Mouse (Mus musculus) heart, postnatal 36 days (tissue): ENCODE results near the gene Best3. TPM values are rescaled to one million over a fixed set of nuclear protein-coding genes. Genes with fewer than 3 reads are reported as not detected.
"Not testable (repeated sequence)": the region's sequence is repeated elsewhere in the genome, so short reads cannot be mapped to it uniquely, and the experiment has no call there.

Experiments used
- DNase-seq, 2 experiments: peaks; one replicate each; pipeline ENCODE4 v3.0.0; 2021 to 2022
- intact Hi-C: fragments of 180-260 bp; cut with DNase I; formaldehyde crosslinking; loops from one replicate; pipeline ENCODE4 v1.15.1; 2025
- total RNA-seq, 2 experiments: library from RNA; stranded (reverse); gene quantifications; 2 replicates each; pipeline ENCODE4 v1.2.3; 2021

The Best3 gene
- total RNA-seq, 2 experiments from 2014 or later, result 4.3 to 4.7 TPM

DNA sequence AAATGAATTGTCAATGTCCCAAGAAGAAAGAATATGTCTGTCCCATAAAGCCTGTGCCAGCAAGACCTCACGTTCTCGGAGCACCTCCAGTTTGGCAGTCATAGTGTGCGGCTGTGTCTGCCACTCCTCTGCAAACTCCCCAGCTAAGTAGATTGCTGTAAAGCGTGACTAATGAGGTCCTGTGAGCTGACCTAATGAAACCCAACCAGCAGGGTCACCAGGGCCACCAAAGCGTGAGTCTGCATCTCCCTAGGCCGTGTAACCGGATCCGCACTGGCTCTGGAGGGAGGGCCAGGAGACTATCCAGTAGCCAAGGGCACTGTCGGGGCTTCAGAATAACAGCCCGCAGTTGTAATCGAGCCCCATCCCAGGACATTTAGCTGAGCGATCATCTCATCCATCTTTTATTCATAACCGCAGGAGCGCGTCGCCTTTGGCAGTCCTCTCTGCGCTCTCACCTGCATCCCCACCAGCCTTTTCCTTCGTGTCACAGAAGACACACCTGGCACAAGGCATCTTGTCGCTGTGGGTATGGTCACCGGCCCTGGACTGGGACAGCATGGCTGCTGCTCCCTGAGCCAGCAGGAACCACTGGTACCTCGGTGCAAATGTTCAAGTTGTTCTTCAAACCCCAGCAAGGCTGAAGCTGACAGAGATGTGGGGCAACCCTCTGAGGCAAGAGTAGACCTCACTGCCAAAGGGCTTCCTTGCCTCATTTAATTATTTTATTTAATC, 35.1 kb downstream of the Best3 start:
- no peak for DNase-seq
- intact Hi-C loops, result no loop called here

DNA sequence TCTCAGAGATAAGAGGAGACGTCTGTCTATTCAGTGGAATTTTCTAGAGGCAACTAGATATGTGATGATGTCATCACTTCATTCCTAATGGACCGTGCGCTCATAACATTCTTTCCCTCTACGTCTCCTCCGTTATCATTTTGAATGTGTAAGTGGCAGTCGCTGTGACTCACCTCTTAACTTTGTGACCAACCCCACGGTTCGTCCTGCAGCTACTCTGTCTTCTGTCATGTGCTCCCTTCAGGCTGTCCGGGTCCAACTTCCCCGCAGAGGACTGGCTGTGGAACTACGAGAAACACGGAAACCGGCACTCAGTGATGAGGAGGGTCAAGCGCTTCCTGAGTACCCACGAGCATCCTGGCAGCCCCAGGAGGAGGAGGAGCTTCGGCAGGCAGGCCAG, 37.6 kb downstream of the Best3 start:
- intact Hi-C loops, result no loop called here
- DNase-seq, result peak in 1 of 2 experiments; percentile 9

DNA sequence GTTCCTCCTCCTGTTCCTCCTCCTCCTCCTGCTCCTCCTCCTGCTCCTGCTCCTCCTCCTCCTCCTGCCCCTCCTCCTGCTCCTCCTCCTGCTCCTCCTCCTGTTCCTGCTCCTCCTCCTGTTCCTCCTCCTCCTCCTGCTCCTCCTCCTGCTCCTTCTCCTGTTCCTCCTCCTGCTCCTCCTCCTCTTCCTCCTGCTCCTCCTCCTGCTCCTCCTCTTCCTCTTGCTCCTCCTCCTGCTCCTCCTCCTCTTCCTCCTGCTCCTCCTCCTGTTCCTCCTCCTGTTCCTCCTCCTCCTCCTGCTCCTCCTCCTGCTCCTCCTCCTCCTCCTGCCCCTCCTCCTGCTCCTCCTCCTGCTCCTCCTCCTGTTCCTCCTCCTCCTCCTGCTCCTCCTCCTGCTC, 39.7 kb downstream of the Best3 start:
- DNase-seq, intact Hi-C loops: not testable (repeated sequence)

DNA sequence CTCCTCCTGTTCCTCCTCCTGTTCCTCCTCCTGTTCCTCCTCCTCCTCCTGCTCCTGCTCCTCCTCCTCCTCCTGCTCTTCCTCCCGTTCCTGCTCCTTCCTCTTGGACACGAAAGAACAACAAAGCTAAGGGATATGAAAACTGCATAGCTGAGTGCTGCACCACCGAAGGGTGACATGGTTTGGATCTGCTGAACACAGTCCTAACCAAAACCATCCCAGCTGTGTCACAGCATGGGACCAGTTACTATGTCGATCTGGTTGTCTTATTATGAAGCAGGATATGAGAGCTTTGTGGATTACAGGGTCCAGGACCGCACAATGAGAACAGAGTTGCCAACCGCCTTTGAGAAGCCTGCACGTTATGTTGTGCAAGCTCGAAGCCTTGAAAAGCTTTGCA, 40.1 kb downstream of the Best3 start:
- no peak for DNase-seq
- intact Hi-C loops, result no loop called here

DNA sequence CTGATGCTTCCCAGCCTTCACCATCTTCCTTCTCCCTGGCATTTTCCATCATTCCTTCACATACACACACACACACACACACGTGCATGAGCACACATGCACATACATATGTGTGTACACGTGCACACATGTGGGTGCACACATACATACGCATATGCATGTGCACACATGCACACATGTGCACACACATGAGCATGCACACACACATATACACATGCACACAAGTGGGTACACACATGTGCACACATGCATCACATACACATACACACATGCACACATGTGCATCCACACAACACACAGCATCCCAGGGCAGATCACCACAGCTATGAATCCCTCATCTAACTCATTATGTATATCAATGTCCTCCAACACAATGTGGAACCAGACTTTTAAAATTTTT, 45.0 kb downstream of the Best3 start:
- intact Hi-C loops, result loop anchor here (5.0 kb wide), 1 partner anchor 89 kb away; no protein-coding TSS in a partner anchor
- DNase-seq, result no peak

DNA sequence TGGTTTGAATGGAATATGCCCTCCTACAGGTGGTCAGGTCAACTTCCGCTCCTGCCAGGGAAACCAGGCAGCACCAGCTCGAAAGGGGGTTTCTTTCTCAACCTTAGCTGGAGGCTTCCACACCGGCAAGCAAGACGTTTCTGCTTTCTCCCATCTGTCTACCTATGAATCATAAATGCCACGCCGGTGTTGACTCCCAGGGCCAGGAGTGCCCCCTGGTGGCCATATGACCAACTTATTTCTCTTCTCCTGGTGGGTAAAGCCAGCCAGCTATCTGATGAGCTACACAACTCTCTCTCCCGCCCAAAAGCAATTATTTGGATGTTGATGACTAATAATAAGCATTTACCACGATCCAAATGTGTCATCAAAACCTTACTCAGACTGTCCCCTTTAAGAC, 47.7 kb downstream of the Best3 start:
- intact Hi-C loops, result loop anchor here (2.0 to 5.0 kb wide), 2 partner anchors 53 to 91 kb away; no protein-coding TSS in a partner anchor
- peak; percentile 76 to 83 for DNase-seq

DNA sequence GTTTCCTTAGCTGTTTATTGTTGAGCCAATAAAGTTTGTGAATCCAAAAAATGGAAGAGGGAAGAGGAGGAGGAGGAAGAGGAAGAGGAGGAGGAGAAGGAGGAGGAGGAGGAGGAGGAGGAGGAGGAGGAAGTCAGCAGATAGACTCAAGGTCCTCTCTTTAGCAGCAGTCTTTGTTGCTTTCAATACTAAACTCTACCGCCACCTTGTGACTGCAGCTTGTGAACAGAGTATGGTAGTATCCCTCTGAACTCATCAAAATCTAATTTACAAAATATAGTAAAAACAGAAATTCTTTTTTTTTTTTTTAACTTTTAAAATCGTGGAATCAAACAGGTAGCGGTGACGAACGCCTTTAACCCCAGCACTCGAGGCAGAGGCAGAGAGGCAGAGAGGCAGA, 54.2 kb downstream of the Best3 start:
- intact Hi-C loops, result no loop called here
- no peak for DNase-seq

DNA sequence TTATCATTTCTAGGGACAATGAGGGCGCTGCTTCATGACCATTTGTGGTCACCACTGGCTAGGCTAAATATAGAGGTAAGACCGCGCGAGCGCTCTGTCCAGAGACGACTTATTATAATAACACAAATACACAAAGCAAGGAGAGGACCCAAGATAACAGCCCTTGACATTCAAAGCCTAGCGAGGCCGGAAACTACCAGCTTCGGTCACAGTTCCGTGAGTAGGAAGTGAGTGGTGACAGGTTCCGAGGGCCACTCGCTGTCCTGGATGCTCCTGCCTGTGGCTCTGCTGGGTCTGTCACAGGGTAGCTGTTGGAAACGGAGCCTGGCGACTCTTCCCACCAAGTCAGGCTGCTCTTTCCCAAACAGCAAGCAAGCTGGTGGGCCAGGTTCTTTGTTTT, 56.2 kb downstream of the Best3 start:
- intact Hi-C loops, result no loop called here
- DNase-seq, result peak in 1 of 2 experiments; percentile 31

DNA sequence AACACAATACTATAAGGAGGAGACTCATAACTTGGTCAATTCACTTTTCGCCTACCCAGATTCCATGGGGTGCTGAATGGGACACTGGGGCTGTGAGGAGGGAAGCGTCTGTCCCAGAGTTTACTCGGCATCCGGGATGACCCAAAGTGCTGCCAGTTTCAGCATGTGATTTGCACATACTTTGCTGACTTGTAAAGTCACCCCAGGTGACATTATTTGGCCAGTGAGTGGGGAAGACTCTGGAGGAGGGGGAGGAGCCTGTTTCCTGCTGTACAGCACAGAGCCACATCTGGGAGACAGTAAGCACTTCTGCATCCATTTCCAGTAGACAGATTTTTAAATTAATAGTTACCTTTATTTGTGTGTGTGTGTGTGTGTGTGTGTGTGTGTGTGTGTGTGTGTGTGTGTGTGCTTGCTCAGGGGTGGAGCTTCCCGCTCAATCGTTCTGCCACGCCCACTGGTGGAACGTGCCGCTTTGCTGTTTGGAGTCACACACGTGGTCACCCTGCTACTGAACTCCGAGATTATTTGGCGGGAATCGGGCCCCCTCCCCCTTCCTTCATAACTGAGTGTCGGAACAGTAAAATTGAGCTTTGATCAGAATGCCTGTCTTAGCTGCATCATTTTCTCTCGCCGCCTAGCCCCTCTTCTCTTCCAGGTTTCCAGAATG, 57.5 kb downstream of the Best3 start:
- peak in 1 of 2 experiments; percentile 49 for DNase-seq

DNA sequence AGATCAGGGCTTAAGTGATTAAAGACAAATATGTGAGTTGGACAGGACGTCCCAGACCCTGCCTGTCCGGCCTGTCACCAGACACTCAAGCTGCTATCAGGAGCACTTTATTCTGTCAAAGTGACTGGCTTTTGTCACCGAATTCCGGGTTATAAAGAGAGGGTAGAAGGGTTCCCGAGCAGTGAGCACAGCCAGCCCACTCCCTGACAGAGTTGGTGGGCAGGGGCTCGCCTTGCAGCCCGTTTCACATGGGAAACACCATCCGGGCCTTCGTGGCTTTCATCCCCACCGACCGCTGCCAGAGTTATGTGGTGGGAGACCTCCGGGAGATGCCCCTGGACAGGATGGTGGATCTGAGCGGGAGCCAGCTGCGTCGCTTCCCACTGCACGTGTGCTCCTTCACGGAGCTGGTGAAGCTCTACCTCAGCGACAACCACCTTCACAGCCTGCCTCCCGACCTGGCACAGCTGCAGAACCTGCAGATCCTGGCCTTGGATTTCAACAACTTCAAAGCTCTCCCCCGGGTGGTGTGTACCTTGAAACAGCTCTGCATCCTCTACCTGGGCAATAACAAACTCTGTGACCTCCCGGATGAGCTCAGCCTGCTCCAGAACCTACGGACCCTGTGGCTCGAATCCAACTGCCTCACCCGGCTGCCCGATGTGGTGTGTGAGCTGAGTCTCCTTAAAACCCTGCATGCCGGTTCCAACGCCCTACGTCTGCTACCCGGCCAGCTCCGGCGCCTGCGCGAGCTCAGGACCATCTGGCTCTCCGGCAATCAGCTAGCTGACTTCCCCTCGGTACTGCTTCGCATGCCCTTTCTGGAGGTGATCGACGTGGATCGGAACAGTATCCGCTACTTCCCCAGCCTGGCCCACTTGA, 59.3 kb downstream of the Best3 start, which contains the start of gene Lrrc10:
Gene Lrrc10, plus strand, starts transcription at position 167 of the 882 bp plus-strand sequence.
- DNase-seq, result peak in 1 of 2 experiments; percentile 47
- intact Hi-C loops, result no loop called here

More for the DNA sequence above, 57.5 kb downstream of the Best3 start:
- intact Hi-C loops, result not testable (repeated sequence)

DNA sequence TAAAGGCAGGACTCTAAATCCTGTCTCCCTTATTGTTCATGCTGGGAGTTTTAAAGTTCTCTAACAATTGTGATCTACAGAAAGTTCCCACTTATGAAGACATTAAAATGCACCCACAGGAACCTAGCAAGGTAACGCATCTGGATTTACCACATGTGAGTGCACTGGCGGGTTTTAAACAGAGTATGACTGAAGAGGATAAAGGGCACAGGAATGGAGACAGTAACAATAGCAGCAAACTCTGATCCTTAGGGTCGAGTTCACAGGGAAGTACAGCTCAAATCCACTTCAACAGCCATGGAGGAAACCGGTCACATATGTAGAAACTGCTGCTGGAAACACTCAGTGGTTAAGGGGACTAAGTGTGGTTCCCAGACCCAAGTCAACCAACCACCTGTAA, 63.1 kb downstream of the Best3 start:
- DNase-seq, result no peak
- intact Hi-C loops, result no loop called here

DNA sequence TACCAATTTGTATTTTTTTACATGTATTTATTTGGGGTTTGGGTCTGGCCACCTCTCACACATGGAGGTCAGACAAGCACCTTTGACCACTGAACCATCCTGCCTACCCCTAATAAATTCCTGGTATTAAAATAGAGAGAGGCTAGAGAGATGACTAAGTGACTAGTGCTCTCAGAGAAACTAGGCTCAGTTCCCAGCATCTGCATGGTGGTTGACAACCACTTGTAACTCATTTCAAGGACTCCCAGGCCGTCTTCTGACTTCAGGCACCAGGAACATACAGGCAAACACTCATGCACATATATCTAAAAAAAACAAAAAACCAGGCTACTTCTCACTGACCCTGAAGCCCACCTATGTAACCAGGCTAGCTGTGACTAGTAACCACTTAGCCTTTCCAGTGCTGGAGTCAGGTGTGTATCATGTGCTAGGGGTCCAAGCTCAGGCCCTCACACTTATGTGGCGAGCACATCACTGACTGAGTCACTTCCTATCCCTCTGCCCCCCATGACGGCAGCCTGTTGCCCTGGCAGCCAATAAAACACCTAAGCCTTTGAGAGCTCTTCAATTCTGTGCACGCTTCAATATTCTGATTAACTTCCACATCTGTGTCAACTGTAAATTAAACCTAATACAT, 64.0 kb downstream of the Best3 start:
- DNase-seq, result no peak
- intact Hi-C loops, result no loop called here

DNA sequence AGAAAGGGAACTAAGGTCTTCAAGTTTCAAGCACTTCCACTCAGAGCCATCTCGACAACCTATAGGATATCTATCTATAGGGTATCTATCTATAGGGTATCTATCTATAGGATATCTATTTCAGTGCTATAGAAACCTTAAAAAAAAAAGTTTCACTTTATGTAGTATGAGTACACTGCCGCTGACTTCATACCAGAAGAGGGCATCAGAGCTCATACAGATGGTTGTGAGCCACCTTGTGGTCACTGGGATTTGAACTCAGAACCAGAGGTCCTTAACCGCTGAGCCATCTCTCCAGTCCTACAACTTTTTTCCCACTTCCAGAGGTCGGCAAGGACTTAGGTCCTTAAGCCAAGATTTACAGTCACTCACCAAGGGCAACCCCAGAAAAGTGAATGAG, 69.6 kb downstream of the Best3 start:
- intact Hi-C loops, result loop anchor here (2.0 kb wide), 1 partner anchor 155 kb away; no protein-coding TSS in a partner anchor

DNA sequence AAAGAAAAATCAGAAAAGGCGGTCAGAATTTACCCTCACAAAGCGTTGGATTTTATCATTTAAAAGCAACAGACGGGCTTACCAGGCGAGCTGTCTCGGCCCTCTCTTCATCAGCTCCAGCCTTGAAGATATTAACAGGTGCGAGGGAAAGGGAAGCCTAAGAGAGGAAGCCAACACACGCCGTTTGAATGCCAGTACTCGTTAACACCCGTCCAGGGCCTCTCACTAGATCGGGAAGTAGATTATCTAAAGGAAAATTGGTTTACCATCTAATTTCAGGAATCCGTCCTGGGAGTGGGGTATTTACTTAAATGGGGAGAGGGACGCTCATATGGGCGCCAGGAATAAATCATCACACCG, 76.8 kb downstream of the Best3 start:
- DNase-seq, result no peak
- intact Hi-C loops, result loop anchor here (2.0 to 10.0 kb wide), 2 partner anchors 86 to 312 kb away; partner anchors contain the start of gene Frs2

More for the DNA sequence above, 69.6 kb downstream of the Best3 start:
- no peak for DNase-seq

DNA sequence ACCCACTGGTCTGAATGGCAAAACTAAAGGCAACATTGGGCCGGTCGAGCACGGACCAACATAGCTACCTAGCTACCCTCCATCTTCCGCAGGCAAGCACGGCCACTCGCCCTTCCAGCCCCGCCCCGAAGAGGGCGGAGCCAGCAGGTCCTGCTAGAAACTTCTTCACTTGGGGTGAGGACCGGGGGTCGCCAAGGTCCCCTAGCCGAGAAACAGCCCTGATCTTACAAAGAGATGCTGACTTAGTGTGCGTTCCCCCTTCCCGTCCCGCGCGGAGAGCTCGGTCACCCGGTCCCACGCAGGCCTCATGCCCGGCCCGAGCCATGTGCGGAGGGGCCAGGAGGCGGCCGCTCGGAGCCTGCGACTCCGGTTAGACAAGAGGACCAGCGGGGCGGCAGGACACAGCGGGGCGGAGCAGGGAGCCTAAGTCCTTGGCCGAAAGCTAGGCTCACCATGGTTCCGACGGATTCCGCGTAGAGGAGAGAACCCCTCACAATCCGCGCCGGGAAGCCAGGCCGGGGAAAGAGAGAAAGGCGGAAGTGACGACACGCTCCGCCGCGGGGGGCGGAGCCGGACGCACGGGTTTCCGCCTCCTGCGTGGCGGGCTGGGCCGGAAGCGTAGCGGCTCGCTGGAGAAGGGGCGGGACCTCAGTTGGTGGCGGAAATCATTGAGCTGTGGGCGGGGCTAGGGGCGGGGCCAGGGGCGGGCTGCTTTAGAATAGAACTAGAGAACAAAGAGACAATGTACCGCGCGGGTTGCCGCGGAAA, 77.3 kb downstream of the Best3 start, which contains the start of gene Cct2:
Gene Cct2, minus strand, starts transcription at position 561 of the 768 bp plus-strand sequence.
- peak; percentile 89 for DNase-seq
- intact Hi-C loops, result loop anchor here (2.0 to 10.0 kb wide), 2 partner anchors 85 to 311 kb away; partner anchors contain the start of gene Frs2

DNA sequence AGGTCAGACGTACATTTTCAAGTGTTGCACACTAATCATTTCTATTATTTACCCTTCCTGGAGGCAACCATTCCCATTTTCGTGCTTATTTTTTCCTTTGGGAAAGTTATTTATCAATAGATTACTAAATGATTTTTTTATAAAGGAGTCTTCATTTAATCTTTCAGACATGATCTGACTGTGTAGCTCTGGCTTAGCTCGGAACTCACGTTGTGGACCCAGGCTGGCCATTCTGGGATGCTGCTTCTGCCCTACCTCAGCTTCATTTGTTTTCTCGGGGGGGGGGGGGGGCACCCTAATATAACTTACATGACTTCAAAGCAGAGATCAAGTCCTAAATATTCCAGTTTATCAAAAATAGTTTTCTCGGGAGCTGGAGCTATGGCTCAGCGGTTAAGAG, 78.0 kb downstream of the Best3 start:
- intact Hi-C loops, result loop anchor here (10.0 kb wide), 1 partner anchor 311 kb away; no protein-coding TSS in a partner anchor
- DNase-seq, result no peak

DNA sequence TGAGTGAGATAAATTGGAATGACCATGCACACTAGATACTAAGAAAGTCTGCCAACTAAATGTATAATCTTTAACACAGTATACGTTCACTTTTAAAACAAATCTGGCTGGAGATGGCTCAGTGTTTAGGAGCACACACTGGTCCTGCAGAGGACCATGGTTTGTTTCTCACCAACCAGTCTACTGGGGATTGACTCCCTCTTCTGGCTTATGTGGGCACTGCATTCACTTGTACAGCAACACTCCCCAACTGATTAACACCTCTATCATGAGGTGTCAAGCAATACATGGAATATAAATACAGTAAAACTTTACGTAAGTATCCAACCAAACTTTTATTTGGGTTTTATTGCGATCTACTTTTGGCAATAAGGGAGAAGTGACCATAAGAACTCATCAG, 83.0 kb downstream of the Best3 start:
- DNase-seq, result no peak
- intact Hi-C loops, result loop anchor here (10.0 kb wide), 1 partner anchor 306 kb away; no protein-coding TSS in a partner anchor

DNA sequence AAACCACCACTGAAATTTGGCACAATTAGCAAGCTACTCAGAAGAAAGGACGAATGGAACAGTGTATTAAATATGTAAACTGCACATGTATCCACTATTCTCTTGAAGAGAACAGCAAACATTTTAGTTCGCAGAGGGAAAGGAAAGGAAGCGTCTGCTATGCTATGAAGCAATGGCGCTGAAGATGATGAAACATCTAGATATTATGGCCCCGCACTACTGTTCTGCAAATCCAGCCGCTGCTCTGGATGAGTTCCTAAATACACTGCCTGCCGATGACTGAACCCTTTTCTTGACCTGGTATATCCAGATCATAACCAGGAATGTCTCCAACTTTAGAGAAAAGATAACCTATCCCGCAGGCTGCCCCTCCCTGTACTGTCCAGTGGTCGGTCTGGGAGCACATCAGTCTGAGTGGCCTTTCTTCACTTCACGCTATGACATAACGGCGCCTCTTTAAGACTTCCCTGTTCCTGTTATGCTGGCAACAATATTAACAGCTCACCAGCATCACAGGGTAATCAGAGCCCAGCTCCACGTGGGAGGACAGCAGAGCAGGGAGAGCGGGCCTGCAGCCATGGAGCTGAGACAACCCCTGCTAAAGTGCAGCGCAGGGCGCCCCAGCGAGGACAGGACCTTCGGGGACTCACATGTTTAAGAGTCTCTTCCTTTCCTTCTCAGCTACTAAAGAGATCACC, 86.2 kb downstream of the Best3 start:
- intact Hi-C loops, result no loop called here
- no peak for DNase-seq

DNA sequence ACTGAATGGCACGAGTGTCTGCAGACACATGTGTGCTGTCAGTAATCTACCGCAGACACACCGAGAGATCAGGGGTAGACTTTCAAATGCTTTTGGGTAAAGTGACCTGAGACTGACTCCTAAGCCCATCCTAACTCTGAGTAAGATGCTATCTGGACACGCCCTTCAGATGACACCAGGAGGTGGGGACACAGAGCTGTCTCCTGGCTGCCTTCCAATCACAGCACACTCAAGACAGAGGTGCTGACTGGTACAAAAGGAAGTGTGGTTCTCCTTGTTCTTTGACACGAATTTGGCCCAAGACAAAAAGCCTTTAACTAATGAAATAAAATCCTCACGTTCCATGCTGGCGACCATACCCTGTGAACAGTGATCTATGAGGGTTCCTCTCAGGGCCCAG, 87.1 kb downstream of the Best3 start:
- intact Hi-C loops, result no loop called here
- DNase-seq, result no peak
